ENCODE assay signal across 8 mouse cellular contexts in the genomic region with DNA sequence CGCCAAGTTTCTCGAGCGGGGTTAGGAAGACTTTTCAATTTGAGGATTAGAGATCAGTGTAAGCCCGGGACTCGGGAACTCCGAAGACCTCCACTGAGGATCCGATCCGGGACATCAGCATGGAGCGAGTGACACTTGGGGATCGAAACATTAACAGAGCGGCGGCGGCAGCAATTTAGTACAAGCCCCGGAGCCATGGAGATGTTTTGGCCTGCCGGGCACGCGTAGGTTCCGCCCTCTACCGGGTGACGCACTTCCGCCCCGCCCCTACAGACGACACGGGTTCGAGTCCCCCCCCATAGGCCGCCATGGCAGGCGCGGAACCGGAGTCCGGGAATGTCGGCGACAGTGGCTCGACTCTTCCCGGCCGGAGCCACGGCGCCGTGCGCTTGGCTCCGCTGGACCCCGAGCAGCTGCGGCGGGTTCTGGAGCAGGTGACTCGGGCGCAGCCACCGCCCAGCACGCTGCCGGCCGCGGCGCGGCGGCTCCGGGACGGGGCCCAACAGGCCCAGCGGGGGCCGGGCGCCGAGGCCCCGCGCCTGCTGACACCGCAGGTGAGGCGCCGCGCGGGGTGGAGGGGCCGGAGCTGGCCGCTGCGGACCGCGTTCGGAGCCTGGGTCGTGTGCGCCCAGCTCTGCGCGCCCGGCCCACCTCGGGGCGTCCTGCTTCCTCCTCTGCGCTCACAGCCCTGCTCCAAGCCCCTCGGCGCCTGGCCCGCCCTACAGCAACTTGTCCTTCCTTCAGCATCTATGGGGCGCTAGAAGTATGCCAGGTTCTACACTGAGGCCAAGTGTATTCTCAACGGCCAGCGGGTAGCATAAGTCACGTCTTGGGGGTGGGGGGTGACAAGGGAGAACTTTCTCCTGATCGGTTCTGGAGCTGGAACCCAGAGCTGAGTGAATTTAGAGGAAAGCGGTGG. TPM values are rescaled to one million over a fixed set of nuclear protein-coding genes. Genes with fewer than 3 reads are reported as not detected.
DNase-seq lines count a peak whose midpoint lies in the region; ATAC-seq and TF ChIP-seq lines count a peak whose summit lies in the region.

A gene (plus strand): TSS at position 244 of the 919 bp plus-strand sequence.

- DNase-seq in c-Kit-negative CD71-positive TER-119-positive erythroid progenitor cells, embryonic 14.5 days (ENCODE audit: low read depth, low spot score) = peak; percentile 50
- DNase-seq in forebrain, embryonic 10.5 days (ENCODE audit: extremely low spot score, low spot score) = peak; percentile 87
- DNase-seq in kidney, postnatal 25 days = peak; percentile 91 to 93
- peak in 1 of 3 experiments; percentile 56 for DNase-seq in liver, embryonic 14.5 days (ENCODE audit: low read depth in 3 of 3, low spot score in 3 of 3)
- peak; percentile 87 for DNase-seq in neural tube, embryonic 10.5 days (ENCODE audit: extremely low spot score, low spot score)

- peak; percentile 74 for ATAC-seq in CD4-positive, CD25-positive, alpha-beta regulatory T cell, adult 4 months
- peak; percentile 61 for ATAC-seq in heart, embryonic 15.5 days (replicated peaks; ENCODE audit: insufficient number of reproducible peaks, insufficient read depth, low FRiP score, low read depth)
- peak; percentile 68 for ATAC-seq in liver, embryonic 14.5 days (ENCODE audit: insufficient read depth)
- peak; percentile 81 for ATAC-seq in stomach, embryonic 16.5 days (ENCODE audit: insufficient read depth, low FRiP score)

- peaks cover 3% of the 10 kb centered on the region; the same call in 1 of the 2 replicates for H3K36me3 ChIP-seq in forebrain, embryonic 10.5 days (replicated peaks)
- peaks cover 2% of the 10 kb centered on the region for H3K36me3 ChIP-seq in heart, embryonic 15.5 days
- H3K36me3 ChIP-seq in liver, embryonic 14.5 days (replicated peaks; ENCODE audit: control insufficient read depth, insufficient read depth, low read depth) = no peaks in the 10 kb centered on the region
- 0 out of 2 replicates have a peak, but pooled peaks cover 2% of the 10 kb centered on the region for H3K36me3 ChIP-seq in stomach, embryonic 16.5 days (ENCODE audit: control insufficient read depth, insufficient read depth, low read length)

- H3K9ac ChIP-seq in heart, embryonic 15.5 days = peak within 1 kb of the TSS; percentile 83
- H3K9ac ChIP-seq in liver, embryonic 14.5 days (replicated peaks) = peak within 1 kb of the TSS; percentile 83
- peak within 1 kb of the TSS; percentile 94 for H3K9ac ChIP-seq in stomach, embryonic 16.5 days (ENCODE audit: low read length)

- TF ChIP-seq EP300 in liver, embryonic 14.5 days (IDR thresholded peaks at IDR 0.05; ENCODE audit: low read depth) = no peak

- 0 out of 2 replicates have a peak, but pooled peaks have one; percentile 9 for TF ChIP-seq CTCF in liver, embryonic 14.5 days (IDR thresholded peaks at IDR 0.05; ENCODE audit: low read depth)

- peak within 1 kb of the TSS; percentile 90 for H3K4me3 ChIP-seq in forebrain, embryonic 10.5 days
- H3K4me3 ChIP-seq in heart, embryonic 15.5 days = peak within 1 kb of the TSS; percentile 85
- H3K4me3 ChIP-seq in liver, embryonic 14.5 days (ENCODE audit: insufficient read depth in 1 of 2, low read depth in 2 of 2, low read length in 2 of 2) = peak within 1 kb of the TSS; percentile 81 to 89
- peak within 1 kb of the TSS; percentile 75 for H3K4me3 ChIP-seq in stomach, embryonic 16.5 days (replicated peaks; ENCODE audit: low read length)

- peaks cover 35% of the 10 kb centered on the region for H3K27me3 ChIP-seq in forebrain, embryonic 10.5 days (ENCODE audit: poor library complexity, severe bottlenecking)
- no peaks in the 10 kb centered on the region for H3K27me3 ChIP-seq in heart, embryonic 15.5 days
- H3K27me3 ChIP-seq in liver, embryonic 14.5 days (ENCODE audit: control insufficient read depth, insufficient read depth, low read length) = no peaks in the 10 kb centered on the region
- no peaks in the 10 kb centered on the region for H3K27me3 ChIP-seq in stomach, embryonic 16.5 days (ENCODE audit: control insufficient read depth, insufficient read depth, low read length)

- peaks cover 41% of the 10 kb centered on the region for H3K4me1 ChIP-seq in forebrain, embryonic 10.5 days
- peaks cover 28% of the 10 kb centered on the region for H3K4me1 ChIP-seq in heart, embryonic 15.5 days (replicated peaks)
- H3K4me1 ChIP-seq in liver, embryonic 14.5 days (replicated peaks; ENCODE audit: control insufficient read depth in 2 of 2, insufficient read depth in 2 of 2, low read length in 1 of 2) = peaks cover 21 to 26% of the 10 kb centered on the region in 2 experiments
- peaks cover 20% of the 10 kb centered on the region for H3K4me1 ChIP-seq in stomach, embryonic 16.5 days (ENCODE audit: control insufficient read depth, insufficient read depth, low read length)

- peak within 1 kb of the TSS; percentile 72 for H3K4me2 ChIP-seq in heart, embryonic 15.5 days
- peak within 1 kb of the TSS; percentile 65 for H3K4me2 ChIP-seq in liver, embryonic 14.5 days (ENCODE audit: low read depth)
- peak within 1 kb of the TSS; percentile 74 for H3K4me2 ChIP-seq in stomach, embryonic 16.5 days (ENCODE audit: low read depth, low read length)

- peak within 1 kb of the TSS; percentile 92 for H3K27ac ChIP-seq in forebrain, embryonic 10.5 days
- peak within 1 kb of the TSS; percentile 85 for H3K27ac ChIP-seq in heart, embryonic 15.5 days
- peak within 1 kb of the TSS; percentile 3 for H3K27ac ChIP-seq in liver, embryonic 14.5 days
- H3K27ac ChIP-seq in stomach, embryonic 16.5 days (ENCODE audit: low read length) = peak within 1 kb of the TSS; percentile 79

- no peaks in the 10 kb centered on the region for H3K9me3 ChIP-seq in forebrain, embryonic 10.5 days
- no peaks in the 10 kb centered on the region for H3K9me3 ChIP-seq in heart, embryonic 15.5 days (replicated peaks)
- H3K9me3 ChIP-seq in liver, embryonic 14.5 days (ENCODE audit: control insufficient read depth, low read length) = no peaks in the 10 kb centered on the region
- no peaks in the 10 kb centered on the region for H3K9me3 ChIP-seq in stomach, embryonic 16.5 days (replicated peaks; ENCODE audit: control insufficient read depth, low read length)

- under 1% methylated on average over 89 of the region's 89 CpGs for WGBS in forebrain, embryonic 10.5 days
- under 1% methylated on average over 85 of the region's 89 CpGs for WGBS in heart, embryonic 15.5 days
- under 1% methylated on average over 89 of the region's 89 CpGs for WGBS in liver, embryonic 14.5 days (ENCODE audit: insufficient replicate concordance)
- under 1% methylated on average over 89 of the region's 89 CpGs for WGBS in stomach, embryonic 16.5 days

RNA-seq across cellular contexts. Expression of the gene that starts here (rescaled TPM):
- 1 to 10 TPM; 2.4 to 2.8 TPM for polyA plus RNA-seq in CD4-positive, CD25-positive, alpha-beta regulatory T cell, adult 4 months (2017; shearing (Covaris generic))
- 4.2 and 5.2 TPM in 2 replicates for polyA plus RNA-seq in forebrain, embryonic 10.5 days (2016; fragmentation: Nextera tagmentation; extraction: Ambion mirVana)
- polyA plus RNA-seq in heart, embryonic 15.5 days (2015; fragmentation: Nextera tagmentation; extraction: Ambion mirVana) = 4.5 and 5.9 TPM in 2 replicates
- 1.4 and 1.9 TPM in 2 replicates for polyA plus RNA-seq in liver, embryonic 14.5 days (2012; rRNA removed)
- polyA plus RNA-seq in liver, embryonic 14.5 days (2014; fragmentation: Nextera tagmentation; extraction: Ambion mirVana) = 0.62 and 0.67 TPM in 2 replicates
- 4.4 and 4.6 TPM in 2 replicates for polyA plus RNA-seq in stomach, embryonic 16.5 days (2015; fragmentation: Nextera tagmentation; extraction: Ambion mirVana)

Comparison
In these comparisons a context has a peak if more than half of its experiments do, and no peak if none do; other contexts are left out.
1. H3K27ac ChIP-seq: peak in every context shown above with its lines; median percentile 92 in forebrain, embryonic 10.5 days; 85 in heart, embryonic 15.5 days; 79 in stomach, embryonic 16.5 days; 3 in liver, embryonic 14.5 days.